Mouse (Mus musculus): ENCODE measurements at regions not wholly inside any gene's neighbourhood (a gene's known extent, or its start where the extent isn't known, plus 50 kb on each side); places are given as distances from the start of the nearest gene placed in this dataset.
A peak's percentile ranks its signal among the peaks of the same experiment; 100 is the strongest.

DNA sequence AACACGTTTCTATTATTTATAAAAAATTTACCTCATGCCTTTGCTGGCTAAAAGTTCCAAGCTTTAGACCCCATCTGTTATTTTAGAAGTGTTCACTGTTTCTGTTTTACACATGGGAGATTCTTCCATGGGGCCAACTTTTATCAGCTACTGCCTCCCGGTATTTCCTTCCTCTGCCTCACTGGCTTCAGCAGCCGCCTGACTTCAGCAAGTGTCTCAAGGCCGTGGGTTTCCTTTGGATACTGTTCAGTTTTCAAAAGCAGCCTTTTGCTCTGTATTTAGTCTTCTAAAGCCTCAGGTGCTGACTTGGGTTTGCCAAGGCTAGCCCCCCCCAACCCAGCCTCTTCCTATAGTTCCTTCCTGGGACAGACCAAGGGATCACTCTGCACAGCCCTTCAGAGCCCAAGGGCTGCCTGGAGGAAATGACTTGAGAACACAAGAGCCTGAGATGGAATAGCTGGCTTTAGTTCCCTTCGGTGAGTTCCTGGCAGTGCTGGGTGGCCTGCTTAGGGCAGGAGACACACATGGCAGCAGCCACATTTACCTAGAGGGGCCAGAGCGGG lies 75.1 kb upstream of the Itga6 start:
- Histone ChIP-seq H3K36me3 (replicated peaks; ENCODE audit: insufficient read depth, low read length) (no peaks in the 10 kb centered on the region), H3K27ac (ENCODE audit: low read depth) (peak overlapping the region; percentile 44), H3K27me3 (ENCODE audit: insufficient read depth, low read length) (no peaks in the 10 kb centered on the region), H3K9me3 (ENCODE audit: low read length) (no peaks in the 10 kb centered on the region), H3K4me3 (ENCODE audit: low read depth, low read length) (no peak overlapping the region), H3K4me1 (ENCODE audit: insufficient read depth) (0 out of 2 replicates have a peak, but pooled peaks cover 6% of the 10 kb centered on the region), H3K9ac (replicated peaks) (no peak overlapping the region), H3K4me2 (ENCODE audit: low read depth, low read length) (no peak overlapping the region)
- no peak for TF ChIP-seq CTCF (IDR thresholded peaks at IDR 0.05; ENCODE audit: low read depth)
- TF ChIP-seq EP300 (IDR thresholded peaks at IDR 0.05; ENCODE audit: low read depth): no peak
- WGBS (ENCODE audit: insufficient replicate concordance): 36% methylated on average over 6 of the region's 6 CpGs
- no peak for DNase-seq
- ATAC-seq: no peak

DNA sequence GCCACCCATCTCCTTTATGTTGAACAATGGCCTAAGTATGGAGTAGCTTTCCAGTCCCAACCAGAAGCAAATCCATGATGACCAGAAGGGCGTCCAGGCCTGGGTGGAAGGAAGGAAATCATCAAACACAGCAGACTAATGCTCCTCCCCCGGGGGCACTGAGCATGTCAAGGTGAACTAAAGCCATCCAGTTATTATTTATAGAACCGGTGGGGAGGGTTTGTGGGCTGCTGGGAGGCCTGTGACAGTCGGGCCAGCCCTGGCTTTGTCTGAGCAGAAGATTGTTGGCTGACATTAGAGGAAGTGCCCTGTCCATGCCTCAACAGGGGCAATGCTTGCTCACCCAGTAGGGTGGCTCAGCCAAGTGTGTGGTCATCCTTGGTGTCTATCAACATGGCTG lies 74.5 kb upstream of the Itga6 start:
- Histone ChIP-seq H3K4me1 (ENCODE audit: insufficient read depth) (0 out of 2 replicates have a peak, but pooled peaks cover 6% of the 10 kb centered on the region), H3K9ac (replicated peaks) (no peak overlapping the region), H3K36me3 (replicated peaks; ENCODE audit: insufficient read depth, low read length) (no peaks in the 10 kb centered on the region), H3K4me3 (ENCODE audit: low read depth, low read length) (no peak overlapping the region), H3K9me3 (ENCODE audit: low read length) (no peaks in the 10 kb centered on the region), H3K27me3 (ENCODE audit: insufficient read depth, low read length) (no peaks in the 10 kb centered on the region), H3K27ac (ENCODE audit: low read depth) (peak overlapping the region; percentile 44; the same call in 1 of the 2 replicates), H3K4me2 (ENCODE audit: low read depth, low read length) (no peak overlapping the region)
- DNase-seq (no peak), ATAC-seq (no peak)
- TF ChIP-seq CTCF (IDR thresholded peaks at IDR 0.05; ENCODE audit: low read depth): no peak
- TF ChIP-seq EP300 (IDR thresholded peaks at IDR 0.05; ENCODE audit: low read depth): no peak
- 28% methylated on average over 4 of the region's 4 CpGs for WGBS (ENCODE audit: insufficient replicate concordance)

- no peak overlapping the region for H3K4me3 ChIP-seq (ENCODE audit: low read depth, low read length)
- H3K4me1 ChIP-seq (ENCODE audit: insufficient read depth): 0 out of 2 replicates have a peak, but pooled peaks cover 6% of the 10 kb centered on the region
- H3K27ac ChIP-seq (ENCODE audit: low read depth): peak overlapping the region; percentile 2
- no peaks in the 10 kb centered on the region for H3K27me3 ChIP-seq (ENCODE audit: insufficient read depth, low read length)
- TF ChIP-seq EP300 (IDR thresholded peaks at IDR 0.05; ENCODE audit: low read depth) (no peak), CTCF (IDR thresholded peaks at IDR 0.05; ENCODE audit: low read depth) (no peak)
- ATAC-seq (peak; percentile 50), DNase-seq (peak; percentile 23)
- 70% methylated on average over 18 of the region's 18 CpGs for WGBS (ENCODE audit: insufficient replicate concordance)
- no peaks in the 10 kb centered on the region for H3K36me3 ChIP-seq (replicated peaks; ENCODE audit: insufficient read depth, low read length)
- H3K9ac ChIP-seq (replicated peaks): no peak overlapping the region
- H3K4me2 ChIP-seq (ENCODE audit: low read depth, low read length): no peak overlapping the region
- H3K9me3 ChIP-seq (ENCODE audit: low read length): no peaks in the 10 kb centered on the region
Measured at GRCm38 (mm10) chr2:71673087-71673920, 72.1 kb upstream of the Itga6 start.

GRCm38 (mm10) chr2:71680746-71681145 lies 64.7 kb upstream of the Itga6 start:
- TF ChIP-seq CTCF (IDR thresholded peaks at IDR 0.05; ENCODE audit: low read depth) (no peak), EP300 (IDR thresholded peaks at IDR 0.05; ENCODE audit: low read depth) (no peak)
- H3K27ac ChIP-seq (ENCODE audit: low read depth): no peak overlapping the region
- DNase-seq: no peak
- no peak overlapping the region for H3K4me3 ChIP-seq (ENCODE audit: low read depth, low read length)
- no peaks in the 10 kb centered on the region for H3K27me3 ChIP-seq (ENCODE audit: insufficient read depth, low read length)
- H3K9ac ChIP-seq (replicated peaks): no peak overlapping the region
- no peaks in the 10 kb centered on the region for H3K4me1 ChIP-seq (ENCODE audit: insufficient read depth)
- no peaks in the 10 kb centered on the region for H3K9me3 ChIP-seq (ENCODE audit: low read length)
- no peak overlapping the region for H3K4me2 ChIP-seq (ENCODE audit: low read depth, low read length)
- H3K36me3 ChIP-seq (replicated peaks; ENCODE audit: insufficient read depth, low read length): no peaks in the 10 kb centered on the region
- ATAC-seq: no peak
- WGBS (ENCODE audit: insufficient replicate concordance): 72% methylated on average over 1 of the region's 1 CpGs

DNA sequence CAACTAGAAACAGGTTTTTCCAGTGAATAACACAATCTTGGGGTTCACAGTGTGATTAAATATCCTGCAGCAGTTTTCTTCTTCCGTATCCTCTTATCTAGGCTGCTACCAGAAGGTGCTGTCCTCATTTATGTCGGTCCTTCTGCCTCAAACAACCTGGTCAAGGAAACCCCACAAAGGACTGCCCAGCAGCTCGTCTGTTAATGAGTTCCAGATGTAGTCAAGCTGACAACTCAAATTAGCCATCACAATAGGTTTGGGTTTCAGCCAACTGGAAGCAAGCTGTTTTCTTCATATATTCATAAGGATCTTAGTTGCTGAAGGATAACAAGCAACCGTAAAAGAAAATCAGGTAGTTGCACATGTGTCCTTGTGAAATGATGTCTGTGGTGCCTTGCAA lies 64.3 kb upstream of the Itga6 start:
- DNase-seq: no peak
- ATAC-seq: no peak
- no peaks in the 10 kb centered on the region for H3K36me3 ChIP-seq (replicated peaks; ENCODE audit: insufficient read depth, low read length)
- no peaks in the 10 kb centered on the region for H3K27me3 ChIP-seq (ENCODE audit: insufficient read depth, low read length)
- H3K4me3 ChIP-seq (ENCODE audit: low read depth, low read length): no peak overlapping the region
- H3K4me1 ChIP-seq (ENCODE audit: insufficient read depth): no peaks in the 10 kb centered on the region
- WGBS (ENCODE audit: insufficient replicate concordance): 62% methylated on average over 4 of the region's 4 CpGs
- H3K9ac ChIP-seq (replicated peaks): no peak overlapping the region
- no peak for TF ChIP-seq EP300 (IDR thresholded peaks at IDR 0.05; ENCODE audit: low read depth)
- no peak for TF ChIP-seq CTCF (IDR thresholded peaks at IDR 0.05; ENCODE audit: low read depth)
- no peak overlapping the region for H3K4me2 ChIP-seq (ENCODE audit: low read depth, low read length)
- H3K9me3 ChIP-seq (ENCODE audit: low read length): no peaks in the 10 kb centered on the region
- no peak overlapping the region for H3K27ac ChIP-seq (ENCODE audit: low read depth)

- WGBS (ENCODE audit: insufficient replicate concordance): 86% methylated on average over 4 of the region's 4 CpGs
- Histone ChIP-seq H3K4me2 (ENCODE audit: low read depth, low read length) (no peak overlapping the region), H3K27ac (ENCODE audit: low read depth) (no peak overlapping the region), H3K9me3 (ENCODE audit: low read length) (no peaks in the 10 kb centered on the region), H3K27me3 (ENCODE audit: insufficient read depth, low read length) (no peaks in the 10 kb centered on the region), H3K4me1 (ENCODE audit: insufficient read depth) (no peaks in the 10 kb centered on the region), H3K36me3 (replicated peaks; ENCODE audit: insufficient read depth, low read length) (no peaks in the 10 kb centered on the region), H3K9ac (replicated peaks) (no peak overlapping the region), H3K4me3 (ENCODE audit: low read depth, low read length) (no peak overlapping the region)
- no peak for DNase-seq
- ATAC-seq: no peak
- TF ChIP-seq CTCF (IDR thresholded peaks at IDR 0.05; ENCODE audit: low read depth): no peak
- TF ChIP-seq EP300 (IDR thresholded peaks at IDR 0.05; ENCODE audit: low read depth): no peak
Measured at GRCm38 (mm10) chr2:71683375-71683774, 62.0 kb upstream of the Itga6 start.

Data from liver, postnatal 0 days (tissue).